Mouse (Mus musculus) C2C12 (cell line): Measurements from ENCODE around the gene Dlgap3.

Experiments used
- CEBPB ChIP-seq: IDR thresholded peaks from one replicate; pipeline ENCODE4 v1.6.1; 2011; ENCODE audit warnings: low read depth, mild to moderate bottlenecking, control low read depth, moderate library complexity
- CTCF ChIP-seq: IDR thresholded peaks from one replicate; pipeline ENCODE4 v1.5.1; 2011; ENCODE audit not compliant: control insufficient read depth, insufficient read depth, insufficient read length
- FOSL1 ChIP-seq: IDR thresholded peaks from one replicate; pipeline ENCODE4 v1.8.0; 2011; ENCODE audit warnings: mild to moderate bottlenecking, low read length; ENCODE audit not compliant: poor library complexity, insufficient read depth, severe bottlenecking
- MAX ChIP-seq: IDR thresholded peaks from one replicate; pipeline ENCODE4 v1.6.1; 2011; ENCODE audit warnings: mild to moderate bottlenecking, control low read depth
- MYOD1 ChIP-seq: IDR thresholded peaks from one replicate; pipeline ENCODE4 v1.6.1; 2011; ENCODE audit warnings: low read depth; ENCODE audit not compliant: control insufficient read depth, insufficient read length
- MYOG ChIP-seq: IDR thresholded peaks from one replicate; pipeline ENCODE4 v1.6.1; 2011; ENCODE audit not compliant: control insufficient read depth, insufficient read length; ENCODE audit errors: extremely low read depth
- USF1 ChIP-seq: IDR thresholded peaks from one replicate; pipeline ENCODE4 v1.6.1; 2011; ENCODE audit warnings: low read depth, mild to moderate bottlenecking, control low read depth, moderate library complexity

- TF ChIP-seq CTCF (no peak), MAX (no peak), USF1 (no peak), CEBPB (no peak), MYOD1 (no peak), MYOG (no peak), FOSL1 (no peak)
Measured at GRCm38 (mm10) chr4:127251963-127252585, 83.1 kb downstream of the Dlgap3 start.
